Mouse (Mus musculus): ENCODE results near the gene Rhox4b. TPM values are rescaled to one million over a fixed set of nuclear protein-coding genes. Genes with fewer than 3 reads are reported as not detected.
"Not testable (repeated sequence)": the region's sequence is repeated elsewhere in the genome, so short reads cannot be mapped to it uniquely, and the experiment has no call there.

Rhox4b gene
- total RNA-seq (2021): not detected
- long read RNA-seq, experiment 1: 0 reads
- long read RNA-seq, experiment 2: 0 reads

GRCm38 (mm10) chrX:37432194-37432593 is at the start of gene Rhox4b:
Gene Rhox4b (plus strand): TSS chrX:37432494.
- intact Hi-C loops (cut with DNase I; ENCODE audit: low total_unique reads); DNase-seq: not testable (repeated sequence)

- DNase-seq; intact Hi-C loops (cut with DNase I; ENCODE audit: low total_unique reads): not testable (repeated sequence)
Observed at GRCm38 (mm10) chrX:37390548-37390947, 41.7 kb upstream of the Rhox4b start, which contains the start of gene Rhox4a2. Gene Rhox4a2 (plus strand): TSS chrX:37390848.

- intact Hi-C loops (cut with DNase I; ENCODE audit: low total_unique reads); DNase-seq: not testable (repeated sequence)
Observed at GRCm38 (mm10) chrX:37411767-37412166, 20.5 kb upstream of the Rhox4b start, which contains the start of gene Rhox2b. Gene Rhox2b (plus strand): TSS chrX:37412067.

- DNase-seq; intact Hi-C loops (cut with DNase I; ENCODE audit: low total_unique reads): not testable (repeated sequence)
Observed at GRCm38 (mm10) chrX:37453380-37453779, 21.1 kb downstream of the Rhox4b start, which contains the start of gene Rhox2c. Gene Rhox2c (plus strand): TSS chrX:37453680.

- intact Hi-C loops (cut with DNase I; ENCODE audit: low total_unique reads); DNase-seq: not testable (repeated sequence)
Observed at GRCm38 (mm10) chrX:37458285-37458684, 26.0 kb downstream of the Rhox4b start, which contains the start of gene Rhox3c. Gene Rhox3c (plus strand): TSS chrX:37458585.

- DNase-seq; intact Hi-C loops (cut with DNase I; ENCODE audit: low total_unique reads): not testable (repeated sequence)
Observed at GRCm38 (mm10) chrX:37480037-37480436, 47.7 kb downstream of the Rhox4b start, which contains the start of gene Rhox4c. Gene Rhox4c (plus strand): TSS chrX:37480337.

Other genes starting within 250 kb of the Rhox4b start
- 100 to 1,000 TPM; 346 to 390 TPM for gene Ndufa1, start 241.3 kb upstream of the Rhox4b start, total RNA-seq (2021)
- gene Rnf113a1, start 241.2 kb upstream of the Rhox4b start, total RNA-seq (2021): 1 to 10 TPM; 1.8 to 2.4 TPM
- gene Gm9, start 221.5 kb upstream of the Rhox4b start, total RNA-seq (2021): not detected
- gene Rhox1, start 210.2 kb upstream of the Rhox4b start, total RNA-seq (2021): not detected
- not detected for gene Rhox2a, start 187.5 kb upstream of the Rhox4b start, total RNA-seq (2021)
- gene Rhox3a, start 182.6 kb upstream of the Rhox4b start, total RNA-seq (2021): not detected
- not detected for gene Rhox4a, start 167.2 kb upstream of the Rhox4b start, total RNA-seq (2021)
- under 1 TPM in 1 of 2 experiments, not detected in 1; 0.35 TPM for gene Rhox3a2, start 52.5 kb upstream of the Rhox4b start, total RNA-seq (2021)
- gene Rhox4a2, start 41.6 kb upstream of the Rhox4b start, total RNA-seq (2021): not detected
- not detected for gene Rhox2b, start 20.4 kb upstream of the Rhox4b start, total RNA-seq (2021)
- gene Rhox2c, start 21.2 kb downstream of the Rhox4b start, total RNA-seq (2021): not detected
- not detected for gene Rhox3c, start 26.1 kb downstream of the Rhox4b start, total RNA-seq (2021)
- not detected for gene Rhox4c, start 47.8 kb downstream of the Rhox4b start, total RNA-seq (2021)
- not detected for gene Rhox2d, start 60.9 kb downstream of the Rhox4b start, total RNA-seq (2021)
- gene Rhox4d, start 81.9 kb downstream of the Rhox4b start, total RNA-seq (2021): not detected
- not detected for gene Rhox2e, start 98.0 kb downstream of the Rhox4b start, total RNA-seq (2021)
- not detected for gene Rhox3e, start 109.5 kb downstream of the Rhox4b start, total RNA-seq (2021)
- gene Rhox4e, start 124.9 kb downstream of the Rhox4b start, total RNA-seq (2021): not detected
- gene Rhox2f, start 138.9 kb downstream of the Rhox4b start, total RNA-seq (2021): not detected
- gene Rhox3f, start 148.5 kb downstream of the Rhox4b start, total RNA-seq (2021): not detected
- not detected for gene Rhox4f, start 175.2 kb downstream of the Rhox4b start, total RNA-seq (2021)
- gene Rhox3g, start 196.1 kb downstream of the Rhox4b start, total RNA-seq (2021): not detected
- not detected for gene Rhox2g, start 211.0 kb downstream of the Rhox4b start, total RNA-seq (2021)
- not detected for gene Rhox4g, start 218.8 kb downstream of the Rhox4b start, total RNA-seq (2021)
- gene Rhox3h, start 236.3 kb downstream of the Rhox4b start, total RNA-seq (2021): not detected
- gene Rhox2h, start 240.8 kb downstream of the Rhox4b start, total RNA-seq (2021): not detected

Data from gastrocnemius, postnatal 14 days (tissue).